Mouse (Mus musculus): Measurements from ENCODE around the gene Fndc3b.
"Not testable (repeated sequence)": the region's sequence is repeated elsewhere in the genome, so short reads cannot be mapped to it uniquely, and the experiment has no call there.

The Fndc3b gene

DNA sequence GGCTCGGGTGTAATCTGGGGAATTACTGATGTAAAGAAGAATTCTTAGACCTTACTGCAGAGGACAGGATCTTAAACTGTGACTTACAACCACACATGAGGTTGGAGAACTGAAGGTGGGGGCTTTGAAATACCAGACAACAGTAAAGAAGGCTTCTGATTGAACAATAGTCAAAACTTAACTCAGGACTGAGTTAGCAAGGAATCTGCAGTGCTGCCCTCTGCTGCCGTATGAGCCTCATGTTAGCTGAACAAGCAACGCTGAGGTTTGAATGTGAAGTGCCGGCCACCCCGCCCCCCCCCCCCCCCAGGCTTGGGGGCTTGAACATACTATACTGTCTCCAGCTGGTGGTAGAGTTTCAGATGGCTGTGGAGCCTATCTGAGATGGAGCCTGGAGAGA lies 194.6 kb downstream of the Fndc3b start:
- no peak for DNase-seq (ENCODE audit: low read depth, low spot score)

DNA sequence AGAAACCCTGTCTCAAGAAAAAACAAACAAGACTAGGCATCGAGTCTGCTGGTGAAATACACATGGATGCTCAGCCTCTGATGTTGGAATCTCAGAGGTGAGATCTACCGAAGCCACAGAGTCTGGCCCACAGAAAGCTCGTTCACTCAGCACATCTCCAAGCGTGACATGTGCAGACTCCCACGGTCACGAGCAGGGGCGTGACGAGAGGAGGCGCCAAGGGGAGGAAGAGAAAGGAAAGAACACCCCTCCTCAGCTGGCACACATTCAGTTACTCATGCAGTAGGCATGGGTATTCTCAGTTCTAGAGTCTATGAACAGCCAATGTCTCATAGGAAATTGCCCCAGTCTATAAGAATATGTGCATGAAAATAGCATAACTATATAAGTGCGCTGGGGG lies 199.3 kb downstream of the Fndc3b start:
- DNase-seq (ENCODE audit: low read depth, low spot score), result no peak

GRCm38 (mm10) chr3:27506886-27507285 lies 204.2 kb downstream of the Fndc3b start:
- DNase-seq (ENCODE audit: low read depth, low spot score), result no peak

GRCm38 (mm10) chr3:27505582-27505981 lies 205.5 kb downstream of the Fndc3b start:
- no peak for DNase-seq (ENCODE audit: low read depth, low spot score)

DNA sequence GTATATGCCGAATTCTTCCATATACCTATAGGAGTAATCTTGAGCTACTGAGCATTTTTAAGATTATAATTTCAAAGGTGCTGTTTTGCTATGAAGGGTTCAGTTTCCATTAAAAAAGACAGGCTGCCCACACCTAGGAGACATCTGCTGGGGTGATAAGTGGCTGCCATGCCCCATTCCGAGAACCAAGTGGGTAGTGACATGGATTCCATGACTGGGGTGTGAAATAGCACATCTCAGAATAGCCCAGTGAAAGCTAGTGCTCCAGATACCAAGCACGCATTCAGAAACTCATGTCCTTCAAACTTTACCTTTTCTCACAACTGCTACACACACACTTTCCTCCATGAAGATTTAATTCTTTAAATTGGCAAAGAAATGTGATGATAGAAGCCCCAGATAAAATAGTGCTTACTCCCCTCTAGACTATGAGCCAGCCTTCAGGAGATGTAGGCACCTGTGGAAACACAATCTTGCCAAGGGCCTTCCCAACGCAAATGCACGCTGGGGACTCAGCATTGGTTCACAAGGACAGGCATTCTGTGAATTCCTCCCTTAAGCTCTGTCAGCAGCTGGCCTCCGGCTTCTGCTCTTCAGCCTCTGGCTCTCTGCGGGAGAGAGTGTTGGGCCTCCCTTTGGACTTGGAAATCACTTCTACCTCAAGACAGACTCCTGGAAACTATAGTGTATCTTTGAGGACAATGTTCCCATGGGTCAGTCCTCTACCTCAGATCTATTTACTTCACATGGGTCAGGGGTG lies 207.6 kb downstream of the Fndc3b start:
- DNase-seq (ENCODE audit: low read depth, low spot score), result no peak

- no peak for DNase-seq (ENCODE audit: low read depth, low spot score)
Observed at GRCm38 (mm10) chr3:27495296-27496073, 215.6 kb downstream of the Fndc3b start.

GRCm38 (mm10) chr3:27494698-27495097 lies 216.4 kb downstream of the Fndc3b start:
- DNase-seq (ENCODE audit: low read depth, low spot score), result no peak

DNA sequence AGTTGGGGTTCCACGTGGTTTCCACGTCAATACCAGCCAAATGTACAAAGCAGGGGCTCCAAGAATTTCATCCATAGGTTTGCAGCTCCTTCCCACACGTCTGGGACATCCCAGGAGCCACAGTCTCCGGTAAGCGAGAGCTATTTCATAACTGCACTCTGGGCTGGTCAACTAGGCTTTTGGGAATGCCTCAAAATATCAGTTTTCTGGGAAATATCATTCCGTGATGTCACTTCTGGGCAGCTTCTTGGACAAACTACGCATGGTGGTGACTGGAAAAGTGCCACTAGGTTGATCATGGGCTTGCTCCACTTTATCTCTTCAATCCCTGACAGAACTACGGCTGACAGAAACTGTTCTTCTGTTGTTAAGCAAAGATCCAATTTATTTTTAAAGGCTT lies 217.0 kb downstream of the Fndc3b start:
- DNase-seq (ENCODE audit: low read depth, low spot score), result no peak

DNA sequence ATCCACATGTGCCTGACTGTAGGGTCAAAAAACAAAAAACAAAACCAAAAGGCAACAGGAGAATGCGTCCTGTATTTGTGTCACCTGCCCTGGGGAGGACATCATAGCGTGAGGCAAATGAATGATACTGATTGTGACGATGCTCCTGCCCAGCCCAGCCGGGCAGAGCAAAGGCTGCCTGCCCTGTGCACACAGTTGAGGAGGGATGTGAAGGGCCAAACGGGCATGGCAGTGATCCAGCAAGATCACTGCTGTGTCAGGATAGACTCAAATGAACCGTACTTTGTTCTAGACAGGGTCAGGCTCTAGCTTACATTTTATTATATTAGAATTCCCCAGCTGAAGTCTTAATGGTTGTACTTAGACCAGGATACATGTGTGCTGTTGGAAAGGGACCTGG lies 219.3 kb downstream of the Fndc3b start:
- no peak for DNase-seq (ENCODE audit: low read depth, low spot score)

GRCm38 (mm10) chr3:27491367-27491766 lies 219.7 kb downstream of the Fndc3b start:
- DNase-seq (ENCODE audit: low read depth, low spot score), result no peak

DNA sequence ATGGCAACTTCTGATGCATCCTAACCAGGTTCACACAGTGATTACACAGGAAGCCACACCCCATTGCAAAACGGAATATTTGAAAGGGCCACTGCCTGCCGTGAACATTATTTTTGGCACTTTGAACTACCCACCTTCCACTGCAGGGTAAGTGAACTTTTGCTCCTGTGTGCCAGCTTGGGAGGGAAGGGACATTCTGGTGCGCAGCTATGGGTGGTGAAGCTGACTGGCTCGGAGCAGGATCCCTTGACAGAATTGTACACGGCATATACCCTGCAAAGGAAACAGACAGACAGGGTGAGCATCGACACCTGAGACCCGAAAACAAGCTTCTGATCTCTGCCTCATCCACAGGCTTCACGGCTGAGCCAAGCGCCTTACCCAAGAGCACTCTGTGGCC lies 220.2 kb downstream of the Fndc3b start:
- DNase-seq (ENCODE audit: low read depth, low spot score), result no peak

DNA sequence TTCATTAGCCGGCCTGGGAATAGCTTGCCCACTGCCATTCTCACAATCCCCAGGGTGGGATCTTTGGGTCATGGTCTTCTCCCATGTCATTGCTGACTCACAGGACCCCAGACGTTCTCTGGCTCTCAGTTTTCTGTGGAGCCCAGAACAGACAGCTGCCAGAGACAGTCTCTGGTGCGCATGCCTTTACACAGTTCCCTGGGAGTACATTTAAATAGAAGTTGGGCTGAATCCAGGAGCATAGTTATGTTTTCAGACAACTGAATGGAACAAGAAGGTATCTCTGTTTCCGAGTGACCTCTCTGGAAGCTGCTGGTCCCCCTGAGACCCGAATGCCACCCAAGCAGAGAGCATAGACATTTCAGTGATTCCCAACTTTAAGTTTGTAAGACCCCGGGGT lies 221.6 kb downstream of the Fndc3b start:
- no peak for DNase-seq (ENCODE audit: low read depth, low spot score)

- DNase-seq (ENCODE audit: low read depth, low spot score), result no peak
Observed at GRCm38 (mm10) chr3:27485141-27485540, 226.0 kb downstream of the Fndc3b start.

DNA sequence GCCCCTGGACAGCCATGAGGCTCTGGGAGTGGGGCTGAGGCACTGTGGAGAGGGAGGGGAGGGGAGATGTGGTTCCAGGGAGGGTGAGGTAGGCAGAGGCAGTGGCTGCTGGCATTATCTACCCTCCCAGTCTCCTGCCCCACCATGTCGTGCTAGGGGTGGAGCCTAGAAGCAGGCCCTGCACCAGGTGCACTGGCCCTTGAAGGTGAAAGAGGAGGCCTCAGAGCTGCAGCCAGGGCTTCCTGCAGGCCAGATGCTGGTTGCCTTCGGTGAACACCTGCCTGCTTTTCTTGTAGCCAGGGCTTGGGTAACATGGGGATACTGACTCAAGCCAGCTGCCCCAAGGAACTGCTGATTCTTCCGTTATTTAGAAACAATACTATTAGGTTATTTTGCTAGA lies 226.4 kb downstream of the Fndc3b start:
- DNase-seq (ENCODE audit: low read depth, low spot score), result no peak

DNA sequence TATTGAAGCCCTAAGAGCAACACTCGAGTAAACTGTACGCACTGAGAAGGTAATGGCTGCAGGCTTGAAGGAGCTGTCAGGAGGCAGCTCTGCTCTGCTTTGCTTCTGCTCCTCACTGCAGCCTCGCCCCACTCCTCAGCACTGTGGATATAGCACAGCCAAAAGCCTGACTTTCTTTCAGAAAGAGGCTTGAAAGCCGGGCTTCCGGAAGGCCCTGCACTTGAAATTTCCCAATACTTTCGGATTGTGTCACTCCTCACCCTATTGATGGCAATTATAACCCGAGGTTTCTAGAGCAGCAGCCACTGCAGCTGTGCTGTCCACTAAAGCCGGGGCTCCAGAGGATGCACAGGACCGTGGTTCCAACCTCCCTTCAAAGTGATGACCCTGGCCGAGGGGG lies 227.3 kb downstream of the Fndc3b start:
- no peak for DNase-seq (ENCODE audit: low read depth, low spot score)

GRCm38 (mm10) chr3:27483321-27483720 lies 227.8 kb downstream of the Fndc3b start:
- DNase-seq (ENCODE audit: low read depth, low spot score), result no peak

- DNase-seq (ENCODE audit: low read depth, low spot score), result no peak
Observed at GRCm38 (mm10) chr3:27481738-27482137, 229.4 kb downstream of the Fndc3b start.

- DNase-seq (ENCODE audit: low read depth, low spot score), result no peak
Observed at GRCm38 (mm10) chr3:27479378-27479777, 231.7 kb downstream of the Fndc3b start.

- DNase-seq (ENCODE audit: low read depth, low spot score), result no peak
Observed at GRCm38 (mm10) chr3:27478563-27479156, 232.4 kb downstream of the Fndc3b start.

- not testable (repeated sequence) for DNase-seq (ENCODE audit: low read depth, low spot score)
Observed at GRCm38 (mm10) chr3:27477749-27478148, 233.4 kb downstream of the Fndc3b start.

DNA sequence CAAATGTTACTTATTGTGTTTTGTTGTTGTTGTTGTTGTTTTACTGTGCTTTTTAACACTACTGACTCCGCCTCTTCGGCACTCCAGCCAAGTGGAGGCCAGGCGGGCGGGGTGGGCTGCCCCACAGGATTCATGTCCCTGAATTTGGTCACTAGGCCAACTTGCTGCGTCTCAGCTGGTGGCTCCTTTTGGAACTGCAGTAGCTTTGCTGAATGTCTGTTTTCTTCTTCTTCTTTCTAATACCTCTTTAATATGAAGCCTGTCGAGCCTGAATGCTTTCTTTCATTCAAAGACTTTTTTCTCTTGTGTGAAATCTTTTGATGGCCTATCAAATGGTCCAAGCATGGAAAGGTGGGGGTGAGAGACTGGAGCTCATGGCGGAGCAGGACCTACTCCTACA lies 235.2 kb downstream of the Fndc3b start:
- no peak for DNase-seq (ENCODE audit: low read depth, low spot score)

GRCm38 (mm10) chr3:27473801-27474599 lies 237.1 kb downstream of the Fndc3b start:
- DNase-seq (ENCODE audit: low read depth, low spot score), result no peak

Measured in retina, postnatal 7 days (tissue).